Mouse (Mus musculus): ENCODE measurements around the gene Igsf23. TPM values are rescaled to one million over a fixed set of nuclear protein-coding genes. Genes with fewer than 3 reads are reported as not detected.

Igsf23 gene
- polyA plus RNA-seq, 1 experiment from 2014 or later = 3.8 TPM

DNA sequence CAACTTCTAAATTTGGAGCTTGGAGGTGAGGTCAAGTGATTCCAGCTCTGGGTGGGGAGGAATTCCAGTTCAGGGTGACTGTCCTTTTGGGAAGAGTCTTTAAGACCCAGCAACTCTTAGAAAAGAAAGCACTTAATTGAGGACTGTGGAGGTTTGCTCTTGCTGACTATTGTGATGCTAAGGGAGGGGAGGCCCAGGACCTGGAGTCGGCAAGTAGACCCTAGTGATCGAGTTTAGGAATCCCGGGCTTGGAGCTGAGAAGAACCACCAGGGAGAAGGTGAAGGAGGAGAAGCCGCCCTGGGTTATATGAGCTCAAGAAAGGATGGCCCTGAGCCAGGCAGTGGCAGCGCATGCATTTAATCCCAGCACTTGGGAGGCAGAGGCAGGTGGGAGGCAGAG is 22.1 kb downstream of the Igsf23 start:
- H3K27ac ChIP-seq (ENCODE audit: low read length) = no peak overlapping the region
- peaks cover 6% of the 10 kb centered on the region for H3K4me1 ChIP-seq (ENCODE audit: control insufficient read depth, insufficient read depth, low read length)
- no peak for ATAC-seq (ENCODE audit: insufficient read depth, low FRiP score)
- no peak overlapping the region for H3K9ac ChIP-seq (ENCODE audit: low read length)
- no peak overlapping the region for H3K4me3 ChIP-seq (replicated peaks; ENCODE audit: low read length)
- no peaks in the 10 kb centered on the region for H3K9me3 ChIP-seq (replicated peaks; ENCODE audit: control insufficient read depth, low read length)
- no peak overlapping the region for H3K4me2 ChIP-seq (ENCODE audit: low read depth, low read length)
- H3K27me3 ChIP-seq (ENCODE audit: control insufficient read depth, insufficient read depth, low read length) = no peaks in the 10 kb centered on the region
- 81% methylated on average over 5 of the region's 5 CpGs for WGBS
- H3K36me3 ChIP-seq (ENCODE audit: control insufficient read depth, insufficient read depth, low read length) = no peaks in the 10 kb centered on the region

DNA sequence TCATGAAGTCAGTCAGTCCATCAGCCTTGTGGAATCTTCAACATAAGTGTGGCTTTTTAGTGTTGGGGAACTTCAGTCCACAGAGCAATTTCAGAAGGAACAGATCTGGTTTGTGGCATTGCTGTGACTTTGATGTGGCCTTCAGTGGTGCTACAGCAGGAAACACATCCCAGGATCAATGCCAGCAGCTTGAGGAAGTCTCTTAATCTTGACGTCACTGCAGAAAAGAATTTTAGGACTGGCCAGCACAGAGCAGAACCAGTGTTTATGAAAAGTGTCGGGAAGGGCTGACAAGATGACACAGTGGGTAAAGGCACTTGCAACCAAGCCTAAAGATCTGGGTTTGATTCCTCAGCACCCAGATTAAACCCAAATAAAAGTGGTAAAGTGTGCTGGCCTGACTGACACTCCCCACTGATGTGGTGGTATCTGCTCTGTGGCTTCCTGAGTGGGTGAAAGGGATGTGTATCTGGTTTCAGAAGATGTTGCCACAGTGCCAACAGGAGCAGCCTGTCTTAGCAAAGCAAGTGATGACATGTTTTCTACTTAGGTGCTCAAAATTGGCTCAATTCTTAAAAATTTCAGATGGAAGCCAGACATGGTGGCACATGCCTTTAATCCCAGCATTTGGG is 23.6 kb downstream of the Igsf23 start:
- Histone ChIP-seq H3K9me3 (replicated peaks; ENCODE audit: control insufficient read depth, low read length) (no peaks in the 10 kb centered on the region), H3K4me3 (replicated peaks; ENCODE audit: low read length) (no peak overlapping the region), H3K9ac (ENCODE audit: low read length) (no peak overlapping the region), H3K4me1 (ENCODE audit: control insufficient read depth, insufficient read depth, low read length) (0 out of 2 replicates have a peak, but pooled peaks cover 3% of the 10 kb centered on the region), H3K4me2 (ENCODE audit: low read depth, low read length) (no peak overlapping the region), H3K36me3 (ENCODE audit: control insufficient read depth, insufficient read depth, low read length) (no peaks in the 10 kb centered on the region), H3K27me3 (ENCODE audit: control insufficient read depth, insufficient read depth, low read length) (no peaks in the 10 kb centered on the region), H3K27ac (ENCODE audit: low read length) (no peak overlapping the region)
- no peak for ATAC-seq (ENCODE audit: insufficient read depth, low FRiP score)
- 46% methylated on average over 2 of the region's 2 CpGs for WGBS

DNA sequence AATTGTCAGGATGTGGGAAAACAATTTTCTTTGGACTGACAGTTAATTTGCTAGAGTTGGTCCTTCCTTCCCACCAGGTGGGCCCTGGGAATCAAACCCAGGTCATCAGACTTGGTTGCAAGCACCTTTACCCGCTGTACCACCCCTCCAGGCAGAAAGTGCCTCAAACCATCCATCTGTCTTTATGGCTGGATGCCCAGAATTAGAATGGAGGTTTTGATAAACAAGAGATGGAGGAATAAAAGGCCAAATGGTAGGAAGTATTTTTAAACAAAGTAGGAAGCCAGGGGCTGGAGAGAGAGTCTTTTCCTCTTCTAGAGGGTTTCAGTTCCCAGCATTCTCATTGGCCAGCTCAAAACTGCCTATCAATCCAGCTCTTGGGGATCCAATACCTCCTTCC is 25.2 kb downstream of the Igsf23 start:
- Histone ChIP-seq H3K4me3 (replicated peaks; ENCODE audit: low read length) (no peak overlapping the region), H3K27ac (ENCODE audit: low read length) (no peak overlapping the region), H3K27me3 (ENCODE audit: control insufficient read depth, insufficient read depth, low read length) (no peaks in the 10 kb centered on the region), H3K4me2 (ENCODE audit: low read depth, low read length) (no peak overlapping the region), H3K9ac (ENCODE audit: low read length) (no peak overlapping the region), H3K9me3 (replicated peaks; ENCODE audit: control insufficient read depth, low read length) (no peaks in the 10 kb centered on the region), H3K36me3 (ENCODE audit: control insufficient read depth, insufficient read depth, low read length) (no peaks in the 10 kb centered on the region), H3K4me1 (ENCODE audit: control insufficient read depth, insufficient read depth, low read length) (0 out of 2 replicates have a peak, but pooled peaks cover 3% of the 10 kb centered on the region)
- no peak for ATAC-seq (ENCODE audit: insufficient read depth, low FRiP score)
- 50% methylated on average over 1 of the region's 1 CpGs for WGBS

DNA sequence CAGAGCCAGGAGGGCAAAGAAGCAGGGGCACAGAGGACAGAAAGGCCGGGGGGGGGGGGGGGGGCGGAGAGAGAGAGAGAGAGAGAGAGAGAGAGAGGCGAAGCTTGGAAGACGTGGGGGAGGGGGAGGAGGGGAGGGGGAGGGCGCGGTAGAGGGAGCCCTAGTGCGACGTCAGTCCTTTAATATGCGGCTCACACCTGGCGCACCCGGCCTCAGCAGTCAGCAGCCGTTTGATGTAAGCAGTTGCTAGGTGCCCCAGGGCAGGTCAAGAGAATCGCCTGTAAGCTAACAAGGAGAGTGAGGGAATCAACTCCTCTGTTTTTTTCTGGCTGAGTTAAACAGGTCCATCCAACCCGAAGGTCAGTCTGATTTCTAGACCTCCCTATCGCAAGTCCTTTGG is 26.8 kb downstream of the Igsf23 start:
- Histone ChIP-seq H3K4me3 (replicated peaks; ENCODE audit: low read length) (no peak overlapping the region), H3K4me2 (ENCODE audit: low read depth, low read length) (no peak overlapping the region), H3K36me3 (ENCODE audit: control insufficient read depth, insufficient read depth, low read length) (no peaks in the 10 kb centered on the region), H3K9me3 (replicated peaks; ENCODE audit: control insufficient read depth, low read length) (no peaks in the 10 kb centered on the region), H3K4me1 (ENCODE audit: control insufficient read depth, insufficient read depth, low read length) (peaks cover 9% of the 10 kb centered on the region), H3K27me3 (ENCODE audit: control insufficient read depth, insufficient read depth, low read length) (no peaks in the 10 kb centered on the region), H3K27ac (ENCODE audit: low read length) (no peak overlapping the region), H3K9ac (ENCODE audit: low read length) (no peak overlapping the region)
- 12% methylated on average over 9 of the region's 15 CpGs for WGBS
- no peak for ATAC-seq (ENCODE audit: insufficient read depth, low FRiP score)

DNA sequence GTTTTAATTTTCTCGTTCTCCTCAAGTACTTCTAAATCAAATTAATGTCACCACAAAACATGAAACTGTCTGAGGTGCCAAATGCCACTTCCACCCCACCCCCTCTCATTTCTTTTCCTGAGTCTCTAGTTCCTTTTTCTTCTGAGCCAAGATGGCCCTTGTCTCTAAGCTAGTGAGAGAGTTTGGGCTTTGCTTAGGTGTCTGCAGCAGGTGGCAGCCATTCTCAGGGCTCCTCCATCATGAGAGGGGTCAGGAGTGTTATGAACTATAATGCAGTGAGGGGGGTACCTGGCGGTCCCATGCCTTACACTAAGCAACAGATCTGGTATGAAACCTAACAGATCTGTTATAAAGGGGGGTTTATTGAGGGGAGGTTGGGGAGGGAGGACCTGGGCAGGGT is 27.2 kb downstream of the Igsf23 start:
- peaks cover 1% of the 10 kb centered on the region; the same call in 1 of the 2 replicates for H3K36me3 ChIP-seq (ENCODE audit: control insufficient read depth, insufficient read depth, low read length)
- no peak overlapping the region for H3K4me2 ChIP-seq (ENCODE audit: low read depth, low read length)
- no peak for ATAC-seq (ENCODE audit: insufficient read depth, low FRiP score)
- H3K4me3 ChIP-seq (replicated peaks; ENCODE audit: low read length) = no peak overlapping the region
- H3K27ac ChIP-seq (ENCODE audit: low read length) = no peak overlapping the region
- 42% methylated on average over 2 of the region's 2 CpGs for WGBS
- H3K4me1 ChIP-seq (ENCODE audit: control insufficient read depth, insufficient read depth, low read length) = peaks cover 9% of the 10 kb centered on the region
- no peaks in the 10 kb centered on the region for H3K27me3 ChIP-seq (ENCODE audit: control insufficient read depth, insufficient read depth, low read length)
- H3K9me3 ChIP-seq (replicated peaks; ENCODE audit: control insufficient read depth, low read length) = no peaks in the 10 kb centered on the region
- no peak overlapping the region for H3K9ac ChIP-seq (ENCODE audit: low read length)

DNA sequence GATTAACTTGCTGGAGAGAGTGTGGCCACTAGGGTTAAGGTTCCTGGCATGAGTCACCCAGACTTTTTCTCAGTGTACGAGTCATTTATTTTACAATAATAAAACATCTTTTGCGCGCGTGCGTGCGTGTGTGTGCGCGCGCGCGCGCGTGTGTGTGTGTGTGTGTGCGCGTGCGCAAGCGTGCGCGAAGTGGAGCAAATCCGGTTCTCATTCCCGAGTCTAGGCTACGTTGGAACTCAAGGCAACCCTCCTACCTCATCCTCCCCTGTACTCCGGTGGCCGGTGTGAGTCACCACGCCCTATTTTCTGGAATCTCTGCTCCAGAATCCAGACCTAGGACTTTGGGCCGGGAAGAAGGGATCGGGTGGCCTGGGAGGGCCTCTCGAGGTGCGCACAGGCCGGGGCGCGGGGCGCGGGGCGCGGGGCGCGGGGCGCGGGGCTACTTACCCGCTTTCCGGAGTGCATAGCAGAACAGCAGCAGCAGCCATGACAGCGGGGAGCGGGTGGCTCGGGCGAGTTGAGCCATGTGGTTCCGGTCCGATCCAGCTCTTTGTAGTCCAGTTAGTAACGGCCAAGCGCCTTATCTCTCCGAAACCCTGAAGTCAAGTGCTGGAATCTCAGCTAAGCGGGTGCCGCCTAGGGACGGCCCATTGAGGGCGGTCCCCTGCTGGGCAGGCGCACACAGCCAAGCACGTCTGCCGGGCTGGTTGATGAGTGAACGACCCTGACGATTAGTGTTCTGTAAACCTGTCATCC is 29.9 kb downstream of the Igsf23 start, which contains the start of gene Pvr:
Gene Pvr (minus strand): TSS at position 655 of the 756 bp plus-strand sequence.
- peak; percentile 90 for ATAC-seq (ENCODE audit: insufficient read depth, low FRiP score)
- no peaks in the 10 kb centered on the region for H3K27me3 ChIP-seq (ENCODE audit: control insufficient read depth, insufficient read depth, low read length)
- H3K9me3 ChIP-seq (replicated peaks; ENCODE audit: control insufficient read depth, low read length) = no peaks in the 10 kb centered on the region
- peak within 1 kb of the TSS; percentile 76 for H3K4me2 ChIP-seq (ENCODE audit: low read depth, low read length)
- peaks cover 10% of the 10 kb centered on the region; the same call in 1 of the 2 replicates for H3K36me3 ChIP-seq (ENCODE audit: control insufficient read depth, insufficient read depth, low read length)
- under 1% methylated on average over 60 of the region's 60 CpGs for WGBS
- H3K9ac ChIP-seq (ENCODE audit: low read length) = peak within 1 kb of the TSS; percentile 93
- peak within 1 kb of the TSS; percentile 90 for H3K27ac ChIP-seq (ENCODE audit: low read length)
- H3K4me1 ChIP-seq (ENCODE audit: control insufficient read depth, insufficient read depth, low read length) = peaks cover 9% of the 10 kb centered on the region
- peak within 1 kb of the TSS; percentile 87 for H3K4me3 ChIP-seq (replicated peaks; ENCODE audit: low read length)

DNA sequence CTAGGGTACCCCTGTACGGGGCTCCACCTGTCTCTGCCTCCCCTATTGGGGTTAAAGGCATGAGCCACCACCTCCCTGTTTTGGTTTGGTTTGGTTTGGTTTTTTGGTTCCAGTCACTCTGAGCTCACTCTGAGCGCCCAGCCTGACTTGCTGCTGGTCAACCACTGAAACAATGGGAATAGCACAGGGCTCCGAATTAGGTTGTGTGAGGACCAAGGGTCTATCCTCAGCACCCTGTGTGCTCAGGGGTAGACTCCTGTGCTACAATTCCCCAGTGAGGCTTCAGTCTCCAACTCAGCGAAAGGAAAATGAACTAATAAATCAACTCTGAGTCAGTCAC is 30.4 kb downstream of the Igsf23 start:
- peak overlapping the region; percentile 64; the same call in 1 of the 2 replicates for H3K27ac ChIP-seq (ENCODE audit: low read length)
- H3K36me3 ChIP-seq (ENCODE audit: control insufficient read depth, insufficient read depth, low read length) = peaks cover 10% of the 10 kb centered on the region; the same call in 1 of the 2 replicates
- 25% methylated on average over 4 of the region's 4 CpGs for WGBS
- peak overlapping the region; percentile 87 for H3K4me3 ChIP-seq (replicated peaks; ENCODE audit: low read length)
- peak overlapping the region; percentile 93 for H3K9ac ChIP-seq (ENCODE audit: low read length)
- H3K9me3 ChIP-seq (replicated peaks; ENCODE audit: control insufficient read depth, low read length) = no peaks in the 10 kb centered on the region
- H3K27me3 ChIP-seq (ENCODE audit: control insufficient read depth, insufficient read depth, low read length) = no peaks in the 10 kb centered on the region
- no peak for ATAC-seq (ENCODE audit: insufficient read depth, low FRiP score)
- H3K4me1 ChIP-seq (ENCODE audit: control insufficient read depth, insufficient read depth, low read length) = peaks cover 9% of the 10 kb centered on the region
- peak overlapping the region; percentile 76 for H3K4me2 ChIP-seq (ENCODE audit: low read depth, low read length)

DNA sequence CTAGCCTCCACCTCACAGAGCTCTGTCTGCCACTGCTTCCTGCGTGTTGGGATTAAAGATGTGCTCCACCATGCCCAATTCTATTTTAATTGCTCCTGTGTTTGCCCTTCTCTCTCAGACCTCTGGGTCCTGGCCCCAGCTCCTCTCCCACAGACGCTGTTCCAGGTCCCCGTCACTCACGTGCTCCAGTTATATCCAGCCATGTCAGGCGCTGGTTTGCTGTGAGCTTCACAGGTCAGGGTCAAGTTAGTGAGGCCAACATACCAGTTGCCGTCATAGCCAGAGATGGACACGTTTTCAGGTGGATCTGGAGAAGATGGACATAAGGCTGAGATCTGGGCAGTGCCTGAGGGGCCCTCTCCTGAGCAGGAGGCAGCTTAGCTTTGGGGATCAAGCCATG is 36.0 kb downstream of the Igsf23 start:
- Histone ChIP-seq H3K27me3 (ENCODE audit: control insufficient read depth, insufficient read depth, low read length) (no peaks in the 10 kb centered on the region), H3K4me2 (ENCODE audit: low read depth, low read length) (no peak overlapping the region), H3K4me3 (replicated peaks; ENCODE audit: low read length) (no peak overlapping the region), H3K9me3 (replicated peaks; ENCODE audit: control insufficient read depth, low read length) (no peaks in the 10 kb centered on the region), H3K9ac (ENCODE audit: low read length) (no peak overlapping the region), H3K4me1 (ENCODE audit: control insufficient read depth, insufficient read depth, low read length) (no peaks in the 10 kb centered on the region), H3K27ac (ENCODE audit: low read length) (no peak overlapping the region), H3K36me3 (ENCODE audit: control insufficient read depth, insufficient read depth, low read length) (peaks cover 13% of the 10 kb centered on the region; the same call in 1 of the 2 replicates)
- WGBS = 91% methylated on average over 7 of the region's 7 CpGs
- ATAC-seq (ENCODE audit: insufficient read depth, low FRiP score) = no peak

DNA sequence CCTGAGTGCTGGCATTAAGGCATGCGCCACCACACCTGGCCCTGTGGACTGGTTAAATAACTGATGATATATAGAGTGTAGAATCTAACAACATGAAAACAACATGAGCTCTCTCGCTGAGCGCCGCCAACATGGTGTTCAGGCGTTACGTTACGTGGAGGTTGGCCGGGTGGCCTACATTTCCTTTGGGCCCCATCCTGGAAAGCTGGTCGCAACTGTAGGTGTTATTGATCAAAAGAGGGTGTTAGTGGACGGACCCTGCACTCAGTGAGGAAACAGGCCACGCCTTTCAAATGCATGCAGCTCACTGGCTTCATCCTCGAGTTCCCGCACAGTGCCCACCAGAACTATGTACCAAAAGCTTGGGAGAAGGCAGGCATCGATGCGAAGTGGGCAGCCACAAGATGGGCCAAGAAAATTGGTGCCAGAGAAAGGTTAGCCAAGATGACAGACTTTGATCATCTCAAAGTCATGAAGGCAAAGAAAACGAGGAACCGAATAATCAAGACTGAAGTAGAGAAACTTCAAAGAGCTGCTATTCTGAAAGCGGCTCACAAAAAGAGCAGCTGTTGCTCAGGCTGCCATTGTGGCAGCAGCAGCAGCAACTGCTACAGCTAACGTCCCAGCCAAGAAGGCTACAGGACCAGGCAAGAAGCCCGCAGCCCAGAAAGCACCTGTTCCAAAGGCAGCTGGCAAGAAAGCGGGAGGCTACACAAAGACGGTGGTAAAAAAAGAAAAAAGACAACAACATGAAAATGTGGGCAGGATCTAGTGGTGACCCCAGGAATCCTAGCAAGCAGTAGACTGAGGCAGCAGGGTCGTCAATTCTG is 38.6 kb downstream of the Igsf23 start:
- peaks cover 19% of the 10 kb centered on the region for H3K36me3 ChIP-seq (ENCODE audit: control insufficient read depth, insufficient read depth, low read length)
- no peak overlapping the region for H3K4me2 ChIP-seq (ENCODE audit: low read depth, low read length)
- no peak for ATAC-seq (ENCODE audit: insufficient read depth, low FRiP score)
- no peak overlapping the region for H3K4me3 ChIP-seq (replicated peaks; ENCODE audit: low read length)
- H3K4me1 ChIP-seq (ENCODE audit: control insufficient read depth, insufficient read depth, low read length) = no peaks in the 10 kb centered on the region
- 88% methylated on average over 23 of the region's 23 CpGs for WGBS
- H3K9ac ChIP-seq (ENCODE audit: low read length) = no peak overlapping the region
- H3K27me3 ChIP-seq (ENCODE audit: control insufficient read depth, insufficient read depth, low read length) = no peaks in the 10 kb centered on the region
- no peak overlapping the region for H3K27ac ChIP-seq (ENCODE audit: low read length)
- no peaks in the 10 kb centered on the region for H3K9me3 ChIP-seq (replicated peaks; ENCODE audit: control insufficient read depth, low read length)

Measured in stomach, embryonic 16.5 days (tissue).